Mouse (Mus musculus): ENCODE measurements at regions not wholly inside any gene's neighbourhood (a gene's known extent, or its start where the extent isn't known, plus 50 kb on each side); places are given as distances from the start of the nearest gene placed in this dataset.

DNA sequence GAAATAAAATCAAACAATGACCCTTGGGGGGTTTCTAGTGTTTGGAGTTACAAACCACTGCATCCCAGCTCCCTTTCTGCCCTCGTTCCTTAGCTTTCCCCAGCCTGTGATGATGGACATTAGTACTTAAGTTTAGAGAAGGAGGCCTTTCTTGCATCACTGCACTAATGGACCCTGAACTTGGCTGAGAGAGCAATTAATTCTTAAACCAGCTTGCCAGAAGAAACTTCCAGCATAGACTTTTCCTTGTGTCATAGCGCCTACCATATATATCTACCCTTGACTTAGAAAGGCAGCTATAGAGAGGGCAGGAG is 303.9 kb upstream of the Sel1l start:
- DNase-seq (ENCODE audit: low spot score in 2 of 2), result no peak

GRCm38 (mm10) chr12:92152043-92152921 is 303.3 kb upstream of the Sel1l start:
- peak in 1 of 2 experiments; percentile 19 for DNase-seq (ENCODE audit: low spot score in 2 of 2)

GRCm38 (mm10) chr12:92137539-92137938 is 288.6 kb upstream of the Sel1l start:
- DNase-seq (ENCODE audit: low spot score in 2 of 2), result no peak

DNA sequence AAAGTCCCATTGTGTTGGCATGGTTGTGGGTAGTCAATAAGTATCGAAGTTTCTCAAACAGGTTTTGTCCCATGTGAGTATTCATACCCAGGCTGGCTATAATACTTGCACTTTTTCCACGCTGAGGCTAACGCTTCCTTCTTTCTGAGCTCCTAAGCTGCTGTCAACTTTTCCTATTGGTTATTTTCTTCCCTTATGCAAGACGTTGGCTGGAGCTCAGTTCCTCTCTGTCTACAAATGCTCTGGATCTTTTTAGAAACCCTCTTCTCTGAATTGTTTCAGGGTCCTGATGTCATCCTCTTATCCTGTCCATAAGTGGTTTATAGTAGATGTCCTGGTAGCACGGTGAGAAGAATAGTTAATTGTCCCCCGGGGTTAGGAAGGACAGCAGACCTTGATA is 278.7 kb upstream of the Sel1l start:
- no peak for DNase-seq (ENCODE audit: low spot score in 2 of 2)

DNA sequence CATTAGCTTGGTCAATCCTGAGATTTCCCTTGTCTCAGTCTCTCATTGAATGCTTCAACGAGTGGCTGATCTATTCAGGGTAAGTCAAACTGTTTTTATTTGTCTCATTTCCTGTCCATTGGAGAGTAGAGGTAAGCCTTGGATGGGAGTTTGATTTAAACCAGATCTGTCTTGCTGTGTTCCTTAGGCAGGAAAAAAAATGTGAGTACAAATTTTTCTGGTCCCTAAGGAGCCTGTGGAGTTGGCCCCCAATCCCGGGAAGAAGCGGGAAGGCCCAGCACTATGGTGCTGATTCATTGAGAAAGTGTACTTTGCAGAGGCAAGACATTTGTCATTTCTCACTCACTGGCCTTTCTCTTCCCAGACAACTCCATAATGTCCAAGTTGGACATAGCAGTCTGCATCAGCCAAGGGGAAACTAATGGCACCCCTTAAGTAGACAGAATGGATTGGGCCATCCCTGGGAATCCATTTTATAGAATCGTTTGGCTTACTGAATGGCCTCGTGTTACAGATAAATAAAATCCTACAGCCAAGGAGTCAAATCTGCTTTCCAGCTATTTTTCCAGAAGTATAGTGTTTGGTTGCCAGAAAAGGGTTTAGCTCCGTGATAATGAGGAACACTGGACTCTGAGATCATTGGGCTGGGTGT is 271.3 kb upstream of the Sel1l start:
- DNase-seq (ENCODE audit: low spot score in 2 of 2), result no peak

- no peak for DNase-seq (ENCODE audit: low spot score in 2 of 2)
These were observed 260.7 kb upstream of the Sel1l start for GRCm38 (mm10) chr12:92109615-92110014.

DNA sequence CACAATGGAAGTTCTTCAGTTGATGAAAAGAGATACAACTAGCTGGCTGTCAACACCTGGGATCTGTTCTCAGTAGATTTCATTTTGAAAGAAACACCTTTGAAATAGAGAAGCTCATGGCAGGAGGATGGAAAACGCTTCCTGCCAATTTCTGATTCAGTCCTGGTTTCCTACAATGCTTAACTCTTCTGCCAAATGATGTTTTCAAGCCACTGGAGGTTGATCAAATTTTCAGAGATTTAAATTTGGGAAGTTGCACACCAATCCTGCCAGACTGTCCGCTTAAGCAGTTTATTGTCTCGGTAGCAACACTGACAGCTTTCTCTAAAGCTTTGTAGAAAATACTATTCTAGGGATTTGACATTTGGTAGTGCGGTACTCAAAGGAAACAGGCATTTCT is 251.1 kb upstream of the Sel1l start:
- no peak for DNase-seq (ENCODE audit: low spot score in 2 of 2)

- DNase-seq (ENCODE audit: low spot score in 2 of 2), result no peak
These were observed 243.9 kb upstream of the Sel1l start for GRCm38 (mm10) chr12:92092794-92093365.

GRCm38 (mm10) chr12:92073209-92073608 is 224.3 kb upstream of the Sel1l start:
- peak; percentile 9 to 60 for DNase-seq (ENCODE audit: low spot score in 2 of 2)

DNA sequence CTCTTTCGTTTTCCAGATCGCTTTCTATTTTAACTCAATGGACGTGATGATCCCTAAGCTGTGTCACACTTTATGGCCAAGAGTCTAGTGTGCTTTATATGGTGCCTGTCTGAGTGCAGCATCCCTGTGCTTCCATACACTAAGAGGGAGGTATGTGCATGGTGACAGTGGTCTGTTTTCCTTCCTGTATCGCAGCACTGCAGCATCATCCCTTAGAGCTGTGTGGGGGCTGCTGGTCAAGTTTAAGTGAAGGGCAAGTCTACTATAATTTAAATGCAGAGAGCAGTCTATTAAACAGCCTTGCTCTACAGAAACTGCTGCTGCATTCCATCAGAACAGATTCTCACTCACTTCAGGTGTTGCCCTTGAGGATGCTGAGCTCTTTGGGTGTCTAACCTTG is 213.8 kb upstream of the Sel1l start:
- no peak for DNase-seq (ENCODE audit: low spot score in 2 of 2)

- no peak for DNase-seq (ENCODE audit: low spot score in 2 of 2)
These were observed 191.5 kb upstream of the Sel1l start for GRCm38 (mm10) chr12:92040481-92040880.

DNA sequence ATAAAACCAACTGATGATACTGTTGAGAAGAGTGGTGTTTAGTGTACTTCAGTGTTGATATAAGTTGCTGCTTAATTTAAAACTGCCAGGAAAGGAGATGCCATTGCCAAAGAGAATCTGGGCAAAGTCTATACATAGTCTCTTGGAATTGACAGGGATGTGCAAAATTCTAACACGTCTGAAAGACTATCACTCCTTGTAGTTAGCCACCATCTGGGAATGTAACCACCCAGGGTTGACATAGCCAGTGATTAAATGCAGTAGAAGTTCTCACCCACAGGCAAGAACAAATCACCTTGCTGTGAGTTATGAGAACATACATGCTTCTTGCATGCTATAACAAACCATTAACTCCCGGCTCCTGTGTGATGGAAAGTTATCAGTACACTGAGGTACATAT is 180.2 kb upstream of the Sel1l start:
- DNase-seq (ENCODE audit: low spot score in 2 of 2), result no peak

DNA sequence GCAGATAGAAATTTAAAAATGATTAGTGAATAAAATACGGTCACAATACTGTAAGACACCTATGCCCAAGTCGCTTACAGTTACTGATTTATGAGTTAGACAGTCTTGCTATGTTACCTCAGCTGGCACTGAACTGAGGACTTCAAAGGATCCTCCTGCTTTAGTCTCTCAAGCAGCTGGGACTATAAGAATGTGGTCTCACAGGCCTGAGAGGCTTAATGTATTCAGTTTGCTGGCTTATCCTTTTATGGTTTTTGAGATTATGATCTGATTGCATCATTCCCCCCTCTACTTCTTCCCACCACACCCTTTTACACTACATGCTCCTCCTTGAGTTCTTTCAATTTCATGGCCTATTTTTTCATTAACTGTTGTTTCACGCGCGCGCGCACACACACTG is 179.4 kb upstream of the Sel1l start:
- DNase-seq (ENCODE audit: low spot score in 2 of 2), result no peak

- DNase-seq (ENCODE audit: low spot score in 2 of 2), result no peak
These were observed 175.7 kb upstream of the Sel1l start for GRCm38 (mm10) chr12:92024461-92025218.

DNA sequence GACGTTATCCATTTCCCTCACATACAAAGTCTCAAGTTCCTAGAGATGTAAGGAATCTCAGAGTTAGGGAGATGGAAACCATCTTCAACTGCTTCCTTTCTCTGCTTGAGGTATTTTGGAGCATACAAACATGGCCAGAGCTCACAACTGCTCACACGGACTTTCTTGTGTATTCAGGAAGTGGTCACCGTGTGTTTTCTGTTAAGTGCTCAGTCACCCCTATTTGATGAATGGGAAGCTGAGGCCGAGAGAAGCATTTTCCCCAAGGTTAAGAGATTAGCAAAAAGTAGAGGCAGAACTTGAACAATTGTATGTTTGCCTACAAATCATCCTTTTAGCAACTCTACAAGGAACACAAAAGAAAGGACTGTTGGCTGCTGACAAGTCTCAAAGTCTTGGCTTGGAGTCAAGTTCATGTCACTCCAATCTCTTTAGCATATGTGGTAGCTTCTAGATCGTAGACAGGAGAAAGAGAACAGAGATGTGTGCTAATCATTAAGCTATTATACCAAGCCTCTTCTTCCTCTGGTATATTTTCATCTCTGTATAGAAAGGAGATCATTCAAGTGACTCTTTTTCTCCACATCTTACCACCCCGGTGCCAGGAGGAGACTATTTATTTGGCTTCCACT is 170.8 kb upstream of the Sel1l start:
- DNase-seq (ENCODE audit: low spot score in 2 of 2), result no peak

GRCm38 (mm10) chr12:92015373-92015772 is 166.4 kb upstream of the Sel1l start:
- no peak for DNase-seq (ENCODE audit: low spot score in 2 of 2)

DNA sequence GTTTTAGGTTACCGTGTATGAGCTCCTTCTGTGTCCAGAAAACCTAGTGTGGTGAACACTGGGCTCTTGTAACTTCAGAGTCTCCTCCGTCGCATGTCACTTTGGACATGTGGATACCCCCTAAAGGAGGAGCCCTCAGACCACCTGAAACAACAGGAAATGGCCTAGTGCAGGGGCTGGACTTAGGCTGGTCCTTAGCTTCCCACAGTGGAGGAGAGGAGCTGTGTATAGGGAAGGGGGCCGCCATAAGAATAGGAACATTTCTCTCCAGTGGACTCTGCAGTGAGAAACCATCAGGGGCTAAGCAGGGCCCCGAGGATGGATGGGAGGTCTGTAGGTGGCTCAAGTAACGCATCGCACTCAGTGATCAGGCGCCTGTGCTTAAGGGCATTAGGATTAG is 165.0 kb upstream of the Sel1l start:
- no peak for DNase-seq (ENCODE audit: low spot score in 2 of 2)

- peak; percentile 37 to 41 for DNase-seq (ENCODE audit: low spot score in 2 of 2)
These were observed 164.3 kb upstream of the Sel1l start for GRCm38 (mm10) chr12:92013244-92013643.

DNA sequence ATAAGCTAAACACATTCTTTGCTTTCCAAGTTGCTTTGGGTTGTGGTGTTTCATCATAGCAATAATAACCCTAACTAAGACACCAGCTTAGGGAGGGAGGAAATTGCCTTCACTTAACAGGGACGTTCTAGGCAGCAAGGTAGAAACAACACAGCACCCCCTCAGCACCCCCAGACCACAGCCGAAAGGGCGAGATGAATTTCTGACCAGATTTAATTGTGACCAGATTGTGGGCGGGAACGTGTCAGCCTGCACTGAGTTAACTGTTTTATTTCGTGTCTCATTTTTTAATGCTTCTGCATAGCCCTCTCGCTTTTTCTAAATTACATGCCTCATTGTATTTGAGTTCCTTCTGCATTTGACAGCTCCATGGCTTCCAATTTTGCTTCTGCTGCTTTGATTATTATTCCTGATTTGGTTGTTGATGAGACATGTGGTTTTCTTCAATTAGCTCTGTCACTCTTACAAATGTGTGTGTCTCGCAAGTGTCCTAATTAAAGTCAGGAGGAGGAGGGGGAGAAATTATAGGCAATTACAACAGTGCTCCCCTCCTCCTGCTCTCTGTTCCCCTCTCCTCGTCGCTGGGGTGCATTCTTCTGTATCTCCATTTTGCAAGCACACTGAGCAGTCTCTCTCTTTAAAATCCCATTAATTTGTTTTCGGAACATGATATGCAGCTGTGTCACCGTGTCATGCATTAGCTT is 155.6 kb upstream of the Sel1l start:
- DNase-seq (ENCODE audit: low spot score in 2 of 2), result no peak

- no peak for DNase-seq (ENCODE audit: low spot score in 2 of 2)
These were observed 150.1 kb upstream of the Sel1l start for GRCm38 (mm10) chr12:91999031-91999430.

DNA sequence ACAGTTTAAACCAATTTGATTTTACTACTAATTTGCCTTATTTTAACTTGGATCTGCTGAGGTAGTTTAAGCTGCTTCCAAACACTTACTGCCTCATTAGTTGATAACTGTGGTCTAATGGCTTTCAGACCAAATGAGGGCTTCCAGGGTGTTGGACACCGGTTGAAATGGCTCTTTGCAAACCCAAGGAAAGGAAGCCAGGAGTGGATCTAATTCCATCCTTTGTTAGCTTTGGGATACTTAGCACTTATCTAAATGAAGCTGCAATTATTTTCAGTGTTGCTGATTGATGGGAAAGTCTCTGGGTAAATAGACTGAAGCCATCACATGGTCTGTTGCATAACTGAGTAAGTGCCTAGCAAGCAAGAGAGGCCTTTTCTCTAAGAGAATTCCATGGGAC is 148.4 kb upstream of the Sel1l start:
- DNase-seq (ENCODE audit: low spot score in 2 of 2), result no peak

Measured in layer of hippocampus, postnatal 14 days (tissue).